Mouse (Mus musculus): ENCODE measurements around the gene Ddx17. TPM values are rescaled to one million over a fixed set of nuclear protein-coding genes. Genes with fewer than 3 reads are reported as not detected.

Ddx17 gene
- 99.7 and 119 TPM in 2 replicates for polyA plus RNA-seq (2012; rRNA removed)

GRCm38 (mm10) chr15:79546410-79547288 is at the start of gene Ddx17:
Gene Ddx17 (minus strand): TSS chr15:79546741.

GRCm38 (mm10) chr15:79516171-79517096 is 30.1 kb downstream of the Ddx17 start, which contains the start of gene Kdelr3:
Gene Kdelr3 (plus strand): TSS chr15:79516411.

GRCm38 (mm10) chr15:79504707-79505452 is 41.7 kb downstream of the Ddx17 start, which contains the start of gene Kcnj4:
Gene Kcnj4 (minus strand): TSS chr15:79505241.

Other genes with a start within 250 kb of the Ddx17 start
- 8.4 and 10.3 TPM in 2 replicates for gene Pla2g6, start 218.4 kb downstream of the Ddx17 start, polyA plus RNA-seq (2012; rRNA removed)
- gene Maff, start 200.1 kb downstream of the Ddx17 start, polyA plus RNA-seq (2012; rRNA removed) = 2.3 and 2.5 TPM in 2 replicates
- 6.5 and 6.6 TPM in 2 replicates for gene Tmem184b, start 143.2 kb downstream of the Ddx17 start, polyA plus RNA-seq (2012; rRNA removed)
- 9.3 and 9.7 TPM in 2 replicates for gene Csnk1e, start 91.2 kb downstream of the Ddx17 start, polyA plus RNA-seq (2012; rRNA removed)
- gene Kcnj4, start 41.5 kb downstream of the Ddx17 start, polyA plus RNA-seq (2012; rRNA removed) = 0.01 TPM in 1 of 2 replicates, not detected in the other
- gene Kdelr3, start 30.3 kb downstream of the Ddx17 start, polyA plus RNA-seq (2012; rRNA removed) = 2.5 and 3.4 TPM in 2 replicates
- 0.37 and 0.56 TPM in 2 replicates for gene Dmc1, start 58.4 kb upstream of the Ddx17 start, polyA plus RNA-seq (2012; rRNA removed)
- 0.47 and 0.58 TPM in 2 replicates for gene Fam227a, start 112.2 kb upstream of the Ddx17 start, polyA plus RNA-seq (2012; rRNA removed)
- gene Cby1, start 112.5 kb upstream of the Ddx17 start, polyA plus RNA-seq (2012; rRNA removed) = 5.4 and 5.5 TPM in 2 replicates
- gene Tomm22, start 124.1 kb upstream of the Ddx17 start, polyA plus RNA-seq (2012; rRNA removed) = 59.4 and 75.8 TPM in 2 replicates
- 17.7 and 22.5 TPM in 2 replicates for gene Josd1, start 141.2 kb upstream of the Ddx17 start, polyA plus RNA-seq (2012; rRNA removed)
- 20.3 and 25.3 TPM in 2 replicates for gene Gtpbp1, start 144.1 kb upstream of the Ddx17 start, polyA plus RNA-seq (2012; rRNA removed)
- gene Sun2, start 195.8 kb upstream of the Ddx17 start, polyA plus RNA-seq (2012; rRNA removed) = 5.3 and 6.8 TPM in 2 replicates
- 5.7 and 5.9 TPM in 2 replicates for gene Dnal4, start 231.1 kb upstream of the Ddx17 start, polyA plus RNA-seq (2012; rRNA removed)

All from liver, embryonic 14 days (tissue).